Mouse (Mus musculus): ENCODE results near the gene Prr18. TPM values are rescaled to one million over a fixed set of nuclear protein-coding genes. Genes with fewer than 3 reads are reported as not detected.
"Not testable (repeated sequence)": the region's sequence is repeated elsewhere in the genome, so short reads cannot be mapped to it uniquely, and the experiment has no call there.

Prr18 gene
- polyA plus RNA-seq (2014; fragmentation: Nextera tagmentation; extraction: Ambion mirVana), result 0.89 and 1.4 TPM in 2 replicates

DNA sequence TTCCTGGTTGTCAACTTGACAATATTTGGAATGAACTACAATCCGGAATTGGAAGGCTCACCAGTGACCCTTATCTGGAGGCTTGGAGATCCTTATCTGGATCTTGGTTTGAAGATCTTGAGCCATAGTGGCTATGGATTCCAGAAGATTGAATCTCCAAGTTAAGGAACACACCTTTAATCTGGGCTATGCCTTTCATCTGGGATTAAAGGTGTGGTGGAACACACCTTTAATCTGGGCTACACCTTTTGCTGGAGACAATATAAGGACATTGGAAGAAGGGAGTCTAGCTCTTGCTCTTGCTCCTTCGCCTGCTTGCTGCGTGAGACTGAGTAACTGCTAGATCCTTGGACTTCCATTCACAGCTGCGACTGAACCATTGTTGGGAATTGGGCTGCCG lies at the start of gene Prr18:
Prr18 (plus strand) TSS at position 301 of the 400 bp plus-strand sequence.
- DNase-seq (ENCODE audit: low spot score); H3K9ac ChIP-seq (ENCODE audit: low read length); H3K9me3 ChIP-seq (ENCODE audit: control insufficient read depth, low read length); H3K36me3 ChIP-seq (ENCODE audit: control insufficient read depth, insufficient read depth, low read length); H3K4me2 ChIP-seq (ENCODE audit: low read depth); H3K4me3 ChIP-seq (ENCODE audit: low read depth, low read length); ATAC-seq (ENCODE audit: insufficient read depth, low FRiP score, low TSS enrichment); H3K27ac ChIP-seq (ENCODE audit: low read depth, low read length): not testable (repeated sequence)
- no CpG with 5 or more reads among the region's 5 CpGs for WGBS
- peaks cover 36% of the 10 kb centered on the region for H3K27me3 ChIP-seq (ENCODE audit: control insufficient read depth, insufficient read depth, low read length)
- peaks cover 10% of the 10 kb centered on the region for H3K4me1 ChIP-seq (ENCODE audit: control insufficient read depth, insufficient read depth, low read length)

DNA sequence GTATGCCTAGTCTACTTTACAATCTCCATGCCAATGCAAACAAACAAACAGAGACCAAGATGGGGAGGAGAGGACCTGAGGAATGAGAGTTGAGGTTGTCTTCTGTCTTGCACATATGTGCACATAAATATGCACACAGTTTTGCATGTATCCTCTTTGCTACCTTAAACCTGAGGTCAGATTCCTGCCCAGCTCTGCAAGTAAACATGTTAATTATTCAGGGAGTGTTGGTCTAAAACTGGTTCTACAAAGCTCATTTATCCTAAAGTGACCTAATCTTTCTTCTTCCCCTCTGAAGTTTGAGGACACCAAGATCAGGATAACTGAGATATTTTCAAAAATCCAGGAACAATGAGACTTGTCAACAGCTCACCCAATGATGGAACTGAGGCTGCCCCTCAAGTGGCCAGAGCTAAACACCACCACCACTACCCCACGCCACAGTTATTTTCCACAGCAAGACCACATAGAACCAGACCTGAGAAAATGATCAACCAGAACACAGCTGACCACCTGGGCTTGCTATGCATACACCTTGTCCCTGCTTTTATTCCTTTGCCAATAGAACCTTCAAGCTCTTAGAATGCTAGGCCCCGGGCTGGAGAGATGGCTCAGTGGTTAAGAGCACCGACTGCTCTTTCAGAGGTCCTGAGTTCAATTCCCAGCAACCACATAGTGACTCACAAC lies 47.1 kb upstream of the Prr18 start:
- Histone ChIP-seq H3K4me1 (ENCODE audit: control insufficient read depth, insufficient read depth, low read length) (no peaks in the 10 kb centered on the region), H3K36me3 (ENCODE audit: control insufficient read depth, insufficient read depth, low read length) (no peaks in the 10 kb centered on the region), H3K27ac (ENCODE audit: low read depth, low read length) (no peak overlapping the region), H3K9me3 (ENCODE audit: control insufficient read depth, low read length) (no peaks in the 10 kb centered on the region), H3K9ac (ENCODE audit: low read length) (no peak overlapping the region), H3K4me3 (ENCODE audit: low read depth, low read length) (no peak overlapping the region), H3K4me2 (ENCODE audit: low read depth) (no peak overlapping the region), H3K27me3 (ENCODE audit: control insufficient read depth, insufficient read depth, low read length) (no peaks in the 10 kb centered on the region)
- 89% methylated on average over 3 of the region's 3 CpGs for WGBS
- DNase-seq (ENCODE audit: low spot score) (no peak), ATAC-seq (ENCODE audit: insufficient read depth, low FRiP score, low TSS enrichment) (no peak)

DNA sequence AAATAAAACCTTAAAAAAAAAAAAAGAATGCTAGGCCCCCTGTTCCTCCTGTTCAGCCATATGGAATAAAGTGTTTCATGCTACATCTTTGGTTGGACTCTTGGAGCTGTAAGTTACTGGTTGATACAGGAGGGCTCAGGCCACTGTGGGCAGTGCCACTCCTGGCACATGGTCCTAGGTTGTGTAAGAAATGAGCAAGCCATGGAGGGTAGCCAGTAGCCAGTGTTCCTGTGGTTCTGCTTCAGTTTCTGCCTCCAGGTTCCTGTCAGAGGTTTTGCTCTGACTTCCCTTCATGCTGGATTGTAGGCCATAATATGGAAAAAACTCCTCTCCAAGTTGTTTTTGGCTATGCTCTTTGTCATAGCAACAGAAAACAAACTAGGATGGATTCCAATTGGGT lies 46.5 kb upstream of the Prr18 start:
- Histone ChIP-seq H3K4me2 (ENCODE audit: low read depth) (no peak overlapping the region), H3K36me3 (ENCODE audit: control insufficient read depth, insufficient read depth, low read length) (no peaks in the 10 kb centered on the region), H3K27ac (ENCODE audit: low read depth, low read length) (no peak overlapping the region), H3K4me3 (ENCODE audit: low read depth, low read length) (no peak overlapping the region), H3K27me3 (ENCODE audit: control insufficient read depth, insufficient read depth, low read length) (no peaks in the 10 kb centered on the region), H3K4me1 (ENCODE audit: control insufficient read depth, insufficient read depth, low read length) (no peaks in the 10 kb centered on the region), H3K9ac (ENCODE audit: low read length) (no peak overlapping the region), H3K9me3 (ENCODE audit: control insufficient read depth, low read length) (no peaks in the 10 kb centered on the region)
- no peak for ATAC-seq (ENCODE audit: insufficient read depth, low FRiP score, low TSS enrichment)
- no peak for DNase-seq (ENCODE audit: low spot score)

DNA sequence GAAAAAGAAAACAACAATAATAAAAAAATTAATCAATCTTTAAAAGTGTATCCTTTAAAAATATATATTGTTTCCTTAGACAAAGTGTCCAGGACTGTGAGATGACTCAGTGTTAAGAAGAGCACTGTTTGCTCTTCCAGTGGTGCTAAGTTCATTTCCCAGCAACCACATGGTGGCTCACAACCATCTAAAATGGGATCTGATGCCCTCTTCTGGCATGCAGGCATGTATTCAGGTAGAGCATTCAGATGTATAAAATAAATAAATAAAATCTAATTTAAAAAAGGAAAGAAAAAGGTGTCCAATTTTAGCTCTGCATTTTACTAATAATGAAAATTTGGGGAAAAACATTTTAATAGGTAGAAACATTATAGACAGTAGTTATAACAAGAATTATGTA lies 41.4 kb upstream of the Prr18 start:
- no peak overlapping the region for H3K4me2 ChIP-seq (ENCODE audit: low read depth)
- H3K4me1 ChIP-seq (ENCODE audit: control insufficient read depth, insufficient read depth, low read length), result no peaks in the 10 kb centered on the region
- H3K36me3 ChIP-seq (ENCODE audit: control insufficient read depth, insufficient read depth, low read length), result no peaks in the 10 kb centered on the region
- H3K27me3 ChIP-seq (ENCODE audit: control insufficient read depth, insufficient read depth, low read length), result no peaks in the 10 kb centered on the region
- H3K27ac ChIP-seq (ENCODE audit: low read depth, low read length), result no peak overlapping the region
- ATAC-seq (ENCODE audit: insufficient read depth, low FRiP score, low TSS enrichment) (no peak), DNase-seq (ENCODE audit: low spot score) (no peak)
- H3K4me3 ChIP-seq (ENCODE audit: low read depth, low read length), result no peak overlapping the region
- H3K9ac ChIP-seq (ENCODE audit: low read length), result no peak overlapping the region
- H3K9me3 ChIP-seq (ENCODE audit: control insufficient read depth, low read length), result no peaks in the 10 kb centered on the region

DNA sequence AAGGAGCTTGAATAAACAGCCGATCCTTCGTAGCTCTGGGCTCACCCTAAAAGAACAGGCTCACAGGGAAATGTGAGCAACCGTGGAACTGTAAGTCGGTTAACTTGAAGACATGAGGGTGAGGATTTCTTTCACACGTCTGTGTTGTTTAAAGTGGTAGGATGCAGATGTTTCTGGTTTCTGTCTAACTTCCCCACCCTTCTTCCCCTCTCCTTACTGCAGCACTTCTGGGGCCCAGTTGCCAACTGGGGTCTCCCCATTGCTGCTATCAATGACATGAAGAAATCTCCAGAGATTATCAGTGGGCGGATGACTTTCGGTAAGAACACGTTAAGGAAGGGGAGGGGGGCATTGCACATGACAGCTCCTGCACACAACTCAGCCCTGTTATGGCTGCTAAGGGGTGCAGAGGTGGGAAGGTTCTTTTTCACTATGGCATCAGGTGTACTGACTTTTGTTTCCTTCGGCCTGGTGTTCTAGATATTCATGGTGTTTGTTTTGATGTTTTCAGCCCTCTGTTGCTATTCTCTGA lies 40.9 kb upstream of the Prr18 start:
- H3K4me3 ChIP-seq (ENCODE audit: low read depth, low read length), result no peak overlapping the region
- no peak overlapping the region for H3K4me2 ChIP-seq (ENCODE audit: low read depth)
- WGBS, result 89% methylated on average over 9 of the region's 9 CpGs
- no peaks in the 10 kb centered on the region for H3K36me3 ChIP-seq (ENCODE audit: control insufficient read depth, insufficient read depth, low read length)
- ATAC-seq (ENCODE audit: insufficient read depth, low FRiP score, low TSS enrichment) (no peak), DNase-seq (ENCODE audit: low spot score) (no peak)
- no peaks in the 10 kb centered on the region for H3K4me1 ChIP-seq (ENCODE audit: control insufficient read depth, insufficient read depth, low read length)
- no peaks in the 10 kb centered on the region for H3K9me3 ChIP-seq (ENCODE audit: control insufficient read depth, low read length)
- no peak overlapping the region for H3K9ac ChIP-seq (ENCODE audit: low read length)
- H3K27ac ChIP-seq (ENCODE audit: low read depth, low read length), result no peak overlapping the region
- no peaks in the 10 kb centered on the region for H3K27me3 ChIP-seq (ENCODE audit: control insufficient read depth, insufficient read depth, low read length)

DNA sequence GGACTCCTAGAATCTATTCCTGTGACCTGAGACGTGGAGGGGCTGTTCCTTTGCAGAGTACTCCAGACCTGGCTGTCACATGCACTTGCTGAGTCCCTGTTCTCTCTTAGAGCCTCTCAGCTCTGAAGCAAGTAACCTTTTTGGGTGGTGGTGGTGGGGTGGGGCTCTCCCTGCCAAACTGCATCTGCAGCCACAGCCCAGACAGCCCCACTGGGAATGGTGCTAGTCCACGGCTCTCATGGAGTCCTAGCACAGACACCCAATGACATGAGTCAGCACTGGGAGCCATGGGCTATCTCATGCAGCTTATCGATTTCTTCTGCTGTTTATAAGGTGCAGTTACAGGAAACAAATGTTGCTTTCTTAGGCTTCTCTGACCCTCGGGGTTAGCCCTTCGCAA lies 39.5 kb upstream of the Prr18 start:
- DNase-seq (ENCODE audit: low spot score), result no peak

DNA sequence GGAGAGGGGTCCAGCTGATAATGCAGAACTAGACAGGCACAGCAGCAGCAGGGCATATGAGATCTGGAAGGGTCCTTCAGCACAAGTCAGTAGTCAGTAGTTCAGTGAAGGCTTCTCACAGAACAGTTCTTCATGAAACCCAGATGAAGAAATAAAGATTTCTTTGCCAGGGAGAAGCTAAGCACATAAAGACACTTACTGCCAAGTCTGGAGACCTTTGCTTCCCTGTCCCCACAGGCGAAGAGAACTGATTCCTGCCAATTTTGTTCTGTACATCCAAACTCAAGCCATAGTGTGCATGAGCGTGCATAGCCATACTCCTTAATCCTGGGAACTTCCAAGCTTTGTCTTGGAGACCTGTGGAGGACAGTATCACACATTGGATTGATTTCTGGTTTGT lies 39.0 kb upstream of the Prr18 start:
- DNase-seq (ENCODE audit: low spot score), result no peak
- H3K36me3 ChIP-seq (ENCODE audit: control insufficient read depth, insufficient read depth, low read length), result no peaks in the 10 kb centered on the region
- no peaks in the 10 kb centered on the region for H3K4me1 ChIP-seq (ENCODE audit: control insufficient read depth, insufficient read depth, low read length)
- H3K4me3 ChIP-seq (ENCODE audit: low read depth, low read length), result no peak overlapping the region
- no peak overlapping the region for H3K9ac ChIP-seq (ENCODE audit: low read length)
- no peak overlapping the region for H3K27ac ChIP-seq (ENCODE audit: low read depth, low read length)
- H3K27me3 ChIP-seq (ENCODE audit: control insufficient read depth, insufficient read depth, low read length), result no peaks in the 10 kb centered on the region
- ATAC-seq (ENCODE audit: insufficient read depth, low FRiP score, low TSS enrichment), result no peak
- H3K4me2 ChIP-seq (ENCODE audit: low read depth), result no peak overlapping the region
- 84% methylated on average over 2 of the region's 2 CpGs for WGBS
- H3K9me3 ChIP-seq (ENCODE audit: control insufficient read depth, low read length), result no peaks in the 10 kb centered on the region

More for the DNA sequence above, 39.5 kb upstream of the Prr18 start:
- Histone ChIP-seq H3K27me3 (ENCODE audit: control insufficient read depth, insufficient read depth, low read length) (no peaks in the 10 kb centered on the region), H3K36me3 (ENCODE audit: control insufficient read depth, insufficient read depth, low read length) (no peaks in the 10 kb centered on the region), H3K4me1 (ENCODE audit: control insufficient read depth, insufficient read depth, low read length) (no peaks in the 10 kb centered on the region), H3K9ac (ENCODE audit: low read length) (no peak overlapping the region), H3K4me2 (ENCODE audit: low read depth) (no peak overlapping the region), H3K27ac (ENCODE audit: low read depth, low read length) (no peak overlapping the region), H3K9me3 (ENCODE audit: control insufficient read depth, low read length) (no peaks in the 10 kb centered on the region), H3K4me3 (ENCODE audit: low read depth, low read length) (no peak overlapping the region)
- no peak for ATAC-seq (ENCODE audit: insufficient read depth, low FRiP score, low TSS enrichment)
- 85% methylated on average over 5 of the region's 5 CpGs for WGBS

DNA sequence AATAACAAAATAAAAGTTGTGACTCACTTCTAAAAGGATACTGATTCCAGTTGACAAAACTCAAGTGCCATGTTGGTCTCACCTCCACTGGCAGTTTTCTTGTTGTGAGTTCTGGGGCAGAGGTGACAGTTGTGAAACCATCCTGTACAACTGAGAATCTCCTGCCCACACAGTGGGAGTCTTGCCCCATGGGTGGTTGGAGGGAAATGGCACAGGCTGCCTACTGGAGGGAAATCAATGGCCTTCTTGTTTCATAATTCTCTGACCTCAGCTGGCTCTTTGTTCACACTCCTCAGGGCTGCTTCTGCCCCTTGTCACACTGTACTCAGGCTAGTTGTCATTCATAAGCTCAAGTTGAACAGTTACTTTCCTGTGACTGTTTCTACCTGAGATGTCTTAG lies 37.7 kb upstream of the Prr18 start:
- Histone ChIP-seq H3K9me3 (ENCODE audit: control insufficient read depth, low read length) (no peaks in the 10 kb centered on the region), H3K4me1 (ENCODE audit: control insufficient read depth, insufficient read depth, low read length) (no peaks in the 10 kb centered on the region), H3K4me3 (ENCODE audit: low read depth, low read length) (no peak overlapping the region), H3K4me2 (ENCODE audit: low read depth) (no peak overlapping the region), H3K27me3 (ENCODE audit: control insufficient read depth, insufficient read depth, low read length) (no peaks in the 10 kb centered on the region), H3K36me3 (ENCODE audit: control insufficient read depth, insufficient read depth, low read length) (no peaks in the 10 kb centered on the region), H3K27ac (ENCODE audit: low read depth, low read length) (no peak overlapping the region), H3K9ac (ENCODE audit: low read length) (no peak overlapping the region)
- ATAC-seq (ENCODE audit: insufficient read depth, low FRiP score, low TSS enrichment) (no peak), DNase-seq (ENCODE audit: low spot score) (no peak)

DNA sequence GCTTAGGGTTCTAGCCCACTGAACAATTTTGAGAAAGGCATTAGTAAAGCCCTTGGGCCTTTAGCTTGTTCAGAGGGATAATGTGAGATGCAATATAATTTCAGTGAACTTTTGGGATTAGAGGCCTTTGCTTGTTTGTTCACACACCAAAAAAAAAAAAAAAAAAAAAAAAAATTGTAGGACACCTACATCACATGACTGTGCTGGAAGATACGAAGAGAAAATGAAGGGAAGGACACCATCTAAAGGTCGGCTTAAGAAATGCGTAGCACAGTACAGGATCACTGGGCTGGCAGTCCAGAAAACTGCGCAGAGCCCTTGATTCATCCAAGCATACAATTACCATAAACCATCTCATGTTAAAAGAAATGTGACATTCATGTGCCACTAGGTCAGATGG lies 35.7 kb upstream of the Prr18 start:
- H3K36me3 ChIP-seq (ENCODE audit: control insufficient read depth, insufficient read depth, low read length), result no peaks in the 10 kb centered on the region

More for the DNA sequence above, 35.7 kb upstream of the Prr18 start:
- no peaks in the 10 kb centered on the region for H3K27me3 ChIP-seq (ENCODE audit: control insufficient read depth, insufficient read depth, low read length)
- no peak overlapping the region for H3K4me3 ChIP-seq (ENCODE audit: low read depth, low read length)
- no peak overlapping the region for H3K27ac ChIP-seq (ENCODE audit: low read depth, low read length)
- H3K4me2 ChIP-seq (ENCODE audit: low read depth), result no peak overlapping the region
- no peak overlapping the region for H3K9ac ChIP-seq (ENCODE audit: low read length)
- no peak for ATAC-seq (ENCODE audit: insufficient read depth, low FRiP score, low TSS enrichment)
- 77% methylated on average over 4 of the region's 4 CpGs for WGBS
- DNase-seq (ENCODE audit: low spot score), result no peak
- no peaks in the 10 kb centered on the region for H3K4me1 ChIP-seq (ENCODE audit: control insufficient read depth, insufficient read depth, low read length)
- H3K9me3 ChIP-seq (ENCODE audit: control insufficient read depth, low read length), result no peaks in the 10 kb centered on the region
